Mouse (Mus musculus): ENCODE measurements around the gene Dcaf10.

DNA sequence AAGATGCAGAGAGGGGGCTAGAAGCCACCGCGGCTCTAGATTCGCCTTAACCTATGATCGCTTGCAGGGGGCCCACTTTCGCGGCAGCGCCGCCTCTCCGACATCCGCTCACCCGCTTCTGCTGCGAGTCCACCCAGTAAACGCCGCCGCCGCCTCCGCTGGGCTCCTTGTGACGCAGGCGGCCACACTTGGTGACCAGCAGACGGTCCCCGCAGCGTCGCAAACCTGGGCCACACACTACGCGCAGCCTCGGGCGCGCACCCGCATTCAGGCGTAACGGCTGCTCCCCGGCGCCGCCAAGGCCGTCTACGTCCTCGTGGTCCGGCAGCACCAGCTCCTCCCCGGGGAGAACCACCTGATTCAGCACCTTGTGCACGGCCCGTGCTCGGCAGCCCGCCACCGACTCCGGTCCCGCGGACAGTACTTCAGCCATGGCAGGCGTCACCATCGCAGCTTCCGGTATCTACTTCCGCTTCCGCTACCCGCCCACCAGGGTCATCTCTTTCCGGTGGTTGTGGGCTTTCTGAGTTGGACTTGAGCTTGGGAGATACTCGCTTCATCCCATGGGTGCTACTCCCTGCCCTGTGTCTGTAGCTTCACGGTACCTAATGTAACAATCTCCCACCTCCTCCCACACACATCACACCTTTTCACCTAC, 21.6 kb upstream of the Dcaf10 start:
- no peak for TF ChIP-seq GATA1 (IDR thresholded peaks at IDR 0.05; ENCODE audit: borderline replicate concordance, low read length)
- TF ChIP-seq TAL1 (conservative IDR thresholded peaks at IDR 0.05; ENCODE audit: low read depth, low read length): no peak
- TF ChIP-seq CTCF (IDR thresholded peaks at IDR 0.05; ENCODE audit: low read depth, low read length): no peak
- no peak for TF ChIP-seq POLR2AphosphoS5 (IDR thresholded peaks at IDR 0.05; ENCODE audit: insufficient replicate concordance, low read depth, low read length)
- no peak for TF ChIP-seq GATA2 (IDR thresholded peaks at IDR 0.05; ENCODE audit: borderline replicate concordance, low read depth, low read length)

Data from G1E (cell line).